Mouse (Mus musculus) ES-E14 (cell line): ENCODE results near the gene H2afj. TPM values are rescaled to one million over a fixed set of nuclear protein-coding genes. Genes with fewer than 3 reads are reported as not detected.

Experiments
- DNase-seq: peaks from one replicate; pipeline ENCODE4 v3.0.0-alpha.2; 2013; ENCODE audit warnings: low read depth, low spot score
- H3K27ac ChIP-seq: 2 replicates; pipeline ENCODE4 v1.5.1; 2012; ENCODE audit warnings: low read depth, mild to moderate bottlenecking, low read length, moderate library complexity, mixed read lengths; ENCODE audit not compliant: poor library complexity, insufficient read depth, severe bottlenecking
- H3K36me3 ChIP-seq: 2 replicates; pipeline ENCODE4 v1.6.1; 2012; ENCODE audit warnings: mild to moderate bottlenecking, low read length, moderate library complexity, mixed read lengths; ENCODE audit not compliant: control insufficient read depth, poor library complexity, insufficient read depth, severe bottlenecking
- H3K4me1 ChIP-seq, 2 experiments: fragments of 150-350 bp in 1 of 2; sonication (generic) in 1 of 2; 2 replicates each; pipeline ENCODE4 v1.6.1; 2012; ENCODE audit warnings: low read length in 2 of 2, mild to moderate bottlenecking in 1 of 2, mixed read lengths in 1 of 2; ENCODE audit not compliant: control insufficient read depth in 2 of 2, insufficient read depth in 2 of 2, poor library complexity in 1 of 2
- H3K4me3 ChIP-seq, 2 experiments: fragments of 150-350 bp in 1 of 2; sonication (generic) in 1 of 2; 2 replicates each; pipeline ENCODE4 v1.5.1; 2012; ENCODE audit warnings: low read length in 2 of 2, low read depth in 1 of 2, mild to moderate bottlenecking in 1 of 2, mixed read lengths in 1 of 2; ENCODE audit not compliant: insufficient read depth in 1 of 2, poor library complexity in 1 of 2, severe bottlenecking in 1 of 2
- H3K9ac ChIP-seq: 2 replicates; pipeline ENCODE4 v1.6.1; 2012; ENCODE audit warnings: low read depth, mild to moderate bottlenecking, low read length, mixed read lengths; ENCODE audit not compliant: poor library complexity, insufficient read depth, severe bottlenecking
- H3K9me3 ChIP-seq: fragments of 150-350 bp; sonication (generic); 2 replicates; pipeline ENCODE4 v1.6.1; 2012; ENCODE audit warnings: low read depth, mild to moderate bottlenecking, low read length; ENCODE audit not compliant: control insufficient read depth, insufficient read depth
- CHD2 ChIP-seq: IDR thresholded peaks from 2 replicates; pipeline ENCODE4 v1.6.1; 2014; ENCODE audit warnings: mild to moderate bottlenecking, low read depth, low read length, inconsistent platforms
- HCFC1 ChIP-seq: IDR thresholded peaks from 2 replicates; pipeline ENCODE4 v1.6.1; 2012; ENCODE audit warnings: low read length, inconsistent platforms, borderline replicate concordance; ENCODE audit not compliant: insufficient read depth
- MAFK ChIP-seq: IDR thresholded peaks from 2 replicates; pipeline ENCODE4 v1.6.1; 2014; ENCODE audit warnings: mild to moderate bottlenecking, low read depth, low read length, inconsistent platforms; ENCODE audit not compliant: insufficient read depth
- ZC3H11A ChIP-seq: IDR thresholded peaks from 2 replicates; pipeline ENCODE4 v1.6.1; 2012; ENCODE audit warnings: low read depth, mild to moderate bottlenecking, inconsistent platforms, low read length, borderline replicate concordance
- ZNF384 ChIP-seq: IDR thresholded peaks from 2 replicates; pipeline ENCODE4 v1.6.1; 2012; ENCODE audit warnings: low read depth, low read length, inconsistent platforms
- in situ Hi-C, 2 experiments: fragments of 600-800 bp; cut with MboI; formaldehyde crosslinking; loops; one replicate each; pipeline ENCODE4 v1.15.1; 2025; ENCODE audit warnings: low sequenced_read_pairs in 2 of 2, inconsistent platforms in 1 of 2; ENCODE audit not compliant: unreplicated experiment in 2 of 2
- total RNA-seq: library from RNA; depleted of rRNA; stranded (reverse); fragments of 300-350 nt; gene quantifications from 2 replicates; pipeline ENCODE4 v1.2.3, GENCODE M21; 2012

The H2afj gene
- total RNA-seq, 1 experiment = 185 TPM

GRCm38 (mm10) chr6:136800710-136801109 is 7.3 kb upstream of the H2afj start:
- in situ Hi-C loops = no loop called here
- Histone ChIP-seq H3K9ac (no peak overlapping the region), H3K9me3 (no peaks in the 10 kb centered on the region), H3K27ac (no peak overlapping the region), H3K4me3 (no peak overlapping the region), H3K4me1 (0 out of 4 replicates have a peak, but pooled peaks cover 0 to 4% of the 10 kb centered on the region in 2 experiments), H3K36me3 (no peaks in the 10 kb centered on the region)
- DNase-seq = no peak
- TF ChIP-seq ZC3H11A (no peak), HCFC1 (no peak), ZNF384 (no peak), CHD2 (no peak), MAFK (no peak)

- Histone ChIP-seq H3K27ac (no peak overlapping the region), H3K4me1 (0 out of 4 replicates have a peak, but pooled peaks cover 0 to 4% of the 10 kb centered on the region in 2 experiments), H3K4me3 (no peak overlapping the region), H3K9ac (no peak overlapping the region), H3K9me3 (no peaks in the 10 kb centered on the region), H3K36me3 (no peaks in the 10 kb centered on the region)
- TF ChIP-seq CHD2 (no peak), MAFK (no peak), ZNF384 (no peak), ZC3H11A (no peak), HCFC1 (no peak)
- DNase-seq = no peak
- in situ Hi-C loops = no loop called here
Measured at GRCm38 (mm10) chr6:136801274-136801673, 6.8 kb upstream of the H2afj start.

GRCm38 (mm10) chr6:136803093-136803738 is 4.8 kb upstream of the H2afj start:
- Histone ChIP-seq H3K27ac (no peak overlapping the region; the same call in 1 of the 2 replicates), H3K4me3 (peak overlapping the region; percentile 2 to 62; a peak in 2 of 4 replicates), H3K4me1 (peaks cover 4 to 5% of the 10 kb centered on the region in 2 experiments; a peak in 1 of 4 replicates), H3K36me3 (no peaks in the 10 kb centered on the region), H3K9me3 (no peaks in the 10 kb centered on the region), H3K9ac (no peak overlapping the region; the same call in 1 of the 2 replicates)
- no peak for DNase-seq
- in situ Hi-C loops = no loop called here
- TF ChIP-seq CHD2 (0 out of 2 replicates have a peak, but pooled peaks have one; percentile 29), ZC3H11A (no peak), HCFC1 (no peak), ZNF384 (no peak), MAFK (no peak)

- Histone ChIP-seq H3K4me3 (peak within 1 kb of the TSS; percentile 62 to 79), H3K36me3 (no peaks in the 10 kb centered on the region), H3K27ac (peak within 1 kb of the TSS; percentile 95), H3K9ac (peak within 1 kb of the TSS; percentile 88), H3K9me3 (no peaks in the 10 kb centered on the region), H3K4me1 (peaks cover 4 to 5% of the 10 kb centered on the region in 2 experiments; a peak in 1 of 4 replicates)
- TF ChIP-seq ZNF384 = 0 out of 2 replicates have a peak, but pooled peaks have one; percentile 35
- no peak for TF ChIP-seq MAFK
- TF ChIP-seq CHD2 = peak; percentile 10; the same call in 1 of the 2 replicates
- TF ChIP-seq HCFC1 = peak; percentile 72; the same call in 1 of the 2 replicates
- no peak for TF ChIP-seq ZC3H11A
- in situ Hi-C loops = no loop called here
- DNase-seq = peak; percentile 99
Measured at GRCm38 (mm10) chr6:136803739-136804633, 4.1 kb upstream of the H2afj start, which contains the start of gene Hist4h4. Gene Hist4h4, minus strand, starts transcription at chr6:136804415.
